Mouse (Mus musculus) megakaryocyte, embryonic 14.5 days (primary cell): ENCODE results near the gene Hira.

Experiments used
- FLI1 ChIP-seq: IDR thresholded peaks from 2 replicates; pipeline ENCODE4 v1.6.1; 2012; ENCODE audit warnings: low read length, inconsistent platforms, mixed read lengths
- GATA1 ChIP-seq: IDR thresholded peaks from 3 replicates; pipeline ENCODE4 v1.6.1; 2012; ENCODE audit warnings: mixed read lengths, low read length, inconsistent platforms, borderline replicate concordance

DNA sequence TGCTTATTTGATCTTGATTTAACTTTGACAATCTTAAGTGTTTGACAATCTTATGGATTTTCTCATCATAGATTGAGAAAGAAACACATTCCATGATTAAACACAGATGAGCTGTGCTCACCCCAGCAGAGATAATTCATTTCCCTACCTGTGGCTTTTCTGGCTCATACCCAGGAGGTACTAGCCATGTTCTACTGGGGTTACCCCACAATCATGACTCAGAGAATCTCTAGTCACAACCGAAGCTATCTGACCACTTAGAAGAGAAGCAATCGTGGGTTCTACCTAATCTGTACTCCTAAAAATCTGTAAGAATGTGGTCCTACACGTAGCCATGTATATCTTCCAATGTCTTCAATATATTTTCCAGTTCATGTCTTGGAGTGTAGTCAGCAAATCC lies 128.5 kb downstream of the Hira start:
- TF ChIP-seq FLI1 (no peak), GATA1 (no peak)
